Mouse (Mus musculus): ENCODE measurements around the gene Asxl2.
A peak's percentile ranks its signal among the peaks of the same experiment; 100 is the strongest.
"Not testable (repeated sequence)": the region's sequence is repeated elsewhere in the genome, so short reads cannot be mapped to it uniquely, and the experiment has no call there.

Asxl2 gene

DNA sequence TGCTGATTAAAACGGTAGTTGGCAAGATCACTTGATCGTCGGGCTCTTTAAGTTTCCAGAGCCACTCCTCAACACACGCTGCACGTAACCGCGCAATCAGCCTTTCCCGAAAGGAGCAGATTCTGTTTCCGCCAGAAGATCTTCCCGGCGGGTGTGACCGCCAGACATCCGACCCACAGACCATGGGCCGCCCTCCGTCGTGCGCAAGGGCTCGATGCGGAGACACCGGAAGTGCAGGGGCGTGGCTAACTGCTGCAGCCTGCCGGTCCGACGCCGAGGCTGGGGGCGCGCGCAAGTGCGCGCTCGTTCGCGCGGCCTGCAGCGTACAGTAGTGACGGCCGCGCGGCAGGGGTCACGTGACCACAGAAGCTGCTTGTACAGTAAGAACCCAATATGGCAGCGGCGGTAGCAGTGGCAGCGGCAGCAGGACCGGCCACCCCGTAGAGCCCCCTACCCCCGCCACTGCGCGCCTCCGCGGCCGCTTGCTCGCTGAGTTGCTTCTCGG, at the start of gene Asxl2:
Gene Asxl2, plus strand, starts transcription at position 328 of the 505 bp plus-strand sequence.
- peak; percentile 98 to 99 for DNase-seq

DNA sequence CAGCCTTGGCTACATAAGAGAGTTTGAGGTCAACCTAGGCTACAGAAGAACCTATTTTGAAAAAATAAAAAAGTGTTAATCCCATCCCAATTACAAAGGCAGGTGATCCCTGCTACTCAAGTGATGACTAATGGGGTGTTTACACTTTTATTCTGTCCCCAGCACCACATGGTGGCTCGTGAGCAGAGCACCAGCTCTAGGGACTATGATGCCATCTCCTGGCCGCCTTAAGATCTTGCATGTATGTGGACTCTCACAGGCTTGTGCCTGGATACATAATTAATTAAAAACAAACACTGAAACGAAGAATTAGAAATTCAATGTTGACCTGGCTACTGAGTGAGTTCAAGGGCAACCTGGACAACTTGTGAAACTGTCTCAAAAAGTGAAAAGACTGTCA, 49.5 kb upstream of the Asxl2 start:
- no peak for DNase-seq

DNA sequence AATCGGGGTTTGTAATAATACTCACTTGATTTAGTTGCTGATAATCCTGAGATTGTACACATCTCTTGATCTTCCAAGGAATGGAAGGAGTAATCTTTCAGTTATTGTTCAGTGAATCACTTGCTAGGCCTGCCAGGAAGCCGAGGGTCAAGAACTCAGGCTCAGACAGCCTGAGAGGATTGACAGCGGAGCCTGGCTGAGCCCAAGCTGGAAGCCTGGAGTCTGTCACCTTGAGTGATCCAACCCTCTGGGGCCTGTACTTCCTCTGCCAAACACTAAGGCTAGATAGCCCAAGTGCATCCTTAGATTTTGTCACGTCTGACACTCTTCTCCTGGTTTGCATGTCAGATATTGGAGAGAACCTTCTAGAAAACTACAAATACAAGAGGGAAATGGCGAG, 48.9 kb upstream of the Asxl2 start:
- no peak for DNase-seq

DNA sequence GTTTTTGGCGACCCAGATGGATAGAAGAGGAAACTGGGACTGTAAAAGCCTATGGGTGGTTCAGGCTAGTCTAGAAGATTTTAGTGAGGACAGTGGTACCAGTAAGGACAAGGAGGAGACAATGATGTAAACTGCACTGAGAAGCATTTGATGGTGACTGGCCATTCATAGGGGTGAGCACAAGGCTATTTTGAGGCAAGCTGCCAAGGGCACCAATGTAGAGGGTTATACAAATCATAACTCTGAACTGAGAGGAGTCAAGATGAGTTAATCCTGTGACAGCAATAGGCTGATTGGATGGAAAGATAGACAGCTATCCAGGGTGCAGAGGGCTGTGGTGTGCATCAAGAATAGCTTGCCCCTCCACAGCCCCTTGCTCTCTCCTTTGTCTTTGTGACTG, 41.8 kb upstream of the Asxl2 start:
- no peak for DNase-seq

GRCm38 (mm10) chr12:3385271-3385670, 41.4 kb upstream of the Asxl2 start:
- DNase-seq = no peak

DNA sequence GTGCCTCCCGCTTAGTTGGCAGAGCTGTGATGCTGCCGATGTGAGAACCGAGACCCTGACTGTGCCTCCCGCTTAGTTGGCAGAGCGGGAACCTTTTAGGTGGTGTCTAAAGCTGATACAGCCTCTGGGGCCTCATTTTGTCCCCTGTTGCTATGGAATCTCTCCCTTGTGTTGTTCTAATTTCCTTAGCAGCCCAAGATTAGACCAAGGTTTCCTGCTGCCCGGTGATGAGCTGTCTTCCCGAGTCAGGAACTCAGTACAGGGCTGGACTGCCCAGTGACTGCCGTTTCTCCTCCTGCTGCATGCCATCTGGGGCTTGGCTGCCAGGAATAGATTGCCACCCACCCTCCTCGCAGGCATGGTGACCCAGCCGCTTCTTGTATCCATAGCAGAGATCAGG, 40.7 kb upstream of the Asxl2 start:
- DNase-seq = no peak

DNA sequence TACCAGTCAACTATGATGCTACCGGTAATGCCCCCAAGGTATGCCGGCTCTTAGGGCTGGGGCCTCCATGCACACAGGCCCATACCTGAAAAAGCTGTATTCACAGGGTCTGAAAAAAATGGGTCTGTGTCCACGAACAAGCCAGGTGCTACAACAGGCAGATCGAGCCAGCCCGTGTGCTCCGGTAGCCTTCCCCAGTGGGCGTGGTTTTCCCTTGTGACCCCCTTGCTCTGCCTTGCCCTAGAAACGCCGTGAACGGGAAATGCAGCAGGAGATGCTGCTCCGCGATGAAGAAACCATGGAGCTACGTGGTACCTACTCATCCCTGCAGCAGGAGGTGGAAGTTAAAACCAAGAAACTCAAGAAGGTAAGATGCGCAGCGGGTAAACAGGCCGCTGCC, 38.8 kb upstream of the Asxl2 start:
- DNase-seq = no peak

DNA sequence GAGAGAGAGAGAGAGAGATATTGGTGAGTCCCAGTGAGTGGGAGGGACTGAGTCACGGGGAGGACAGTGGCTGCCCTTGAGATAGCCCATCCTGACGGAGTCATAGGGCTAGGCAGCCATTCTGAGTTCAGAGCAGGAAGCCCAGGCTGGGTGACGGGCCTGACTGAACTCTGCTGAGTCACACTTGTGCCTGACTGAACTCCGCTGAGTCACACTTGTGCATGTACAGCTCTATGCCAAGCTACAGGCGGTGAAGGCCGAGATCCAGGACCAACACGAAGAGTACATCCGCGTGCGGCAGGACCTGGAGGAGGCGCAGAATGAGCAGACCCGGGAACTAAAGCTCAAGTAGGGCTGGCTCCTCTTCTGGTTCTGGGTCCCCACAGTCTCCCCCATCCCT, 37.3 kb upstream of the Asxl2 start:
- no peak for DNase-seq

DNA sequence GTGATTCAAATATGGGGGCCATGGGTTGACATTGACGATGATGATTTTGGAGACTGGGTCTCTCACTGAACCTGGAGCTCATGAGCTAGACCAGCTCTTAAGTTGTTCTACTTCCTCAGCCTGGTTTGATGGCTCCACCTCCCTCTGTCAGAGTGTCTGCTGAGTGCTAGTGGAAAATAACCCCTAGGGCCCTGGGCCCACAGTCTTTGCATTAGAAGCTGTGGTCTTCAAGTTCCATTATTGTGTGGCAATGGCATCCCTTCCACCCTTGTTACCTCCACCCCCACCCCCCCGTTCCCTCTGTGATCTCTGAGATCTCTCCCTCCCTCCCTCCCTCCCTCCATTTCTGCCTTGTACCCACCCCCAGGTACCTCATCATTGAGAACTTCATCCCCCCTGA, 36.6 kb upstream of the Asxl2 start:
- no peak for DNase-seq

DNA sequence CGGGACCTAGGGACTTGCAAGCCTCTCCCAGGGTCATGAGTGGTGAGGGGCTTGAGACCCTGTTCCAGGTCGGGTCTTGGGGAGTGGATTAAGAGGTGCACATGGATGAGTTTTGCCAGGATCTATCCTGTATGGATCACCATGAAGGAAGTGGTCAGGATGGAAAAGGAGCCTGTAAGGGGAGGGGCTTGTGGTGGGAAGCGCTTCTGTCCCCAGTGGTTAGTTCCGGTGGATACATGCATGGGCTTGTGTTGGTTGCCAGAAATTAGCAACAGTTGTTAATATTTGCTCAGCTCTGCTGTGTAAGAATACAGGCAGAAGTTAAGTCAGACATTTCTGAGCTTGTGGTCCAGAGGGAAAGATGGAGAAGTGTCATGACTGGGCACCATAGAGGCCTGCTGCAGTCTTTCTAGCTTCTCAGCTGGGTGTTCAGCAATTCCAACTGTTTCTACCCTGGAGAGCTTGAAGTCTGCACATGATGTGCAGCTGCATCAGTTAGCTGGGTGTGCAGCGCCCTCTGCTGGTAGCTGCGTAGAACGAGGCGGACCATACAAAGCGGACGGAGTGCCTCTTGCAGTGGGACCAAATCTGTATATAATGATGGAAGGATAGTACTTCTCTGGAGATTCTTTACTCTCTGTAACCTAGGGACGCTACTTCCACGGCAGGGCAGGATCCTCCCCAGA, 35.9 kb upstream of the Asxl2 start:
- DNase-seq = peak; percentile 53 to 62

GRCm38 (mm10) chr12:3391276-3391675, 35.4 kb upstream of the Asxl2 start:
- no peak for DNase-seq

- DNase-seq = no peak
These were observed 33.5 kb upstream of the Asxl2 start for GRCm38 (mm10) chr12:3393140-3393539.

DNA sequence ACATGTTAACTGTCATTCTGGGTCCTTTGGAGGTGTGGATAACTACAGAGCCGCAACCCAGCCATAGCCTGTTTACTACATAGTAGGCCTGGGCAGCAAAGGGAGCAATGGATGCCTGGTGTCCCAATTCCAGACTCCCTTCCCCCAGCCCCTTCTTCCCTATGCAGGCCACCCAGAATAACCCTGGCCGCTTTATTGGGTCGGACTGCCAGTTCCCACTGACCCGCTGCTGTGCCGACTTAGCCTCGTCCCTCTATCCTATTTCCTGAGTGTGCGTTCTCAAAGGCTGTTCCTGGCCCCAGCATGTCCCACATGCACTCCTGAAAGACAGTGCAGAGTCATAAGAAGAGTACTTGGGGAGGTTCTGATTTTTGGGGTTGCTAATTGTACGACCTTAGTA, 29.7 kb upstream of the Asxl2 start:
- no peak for DNase-seq

DNA sequence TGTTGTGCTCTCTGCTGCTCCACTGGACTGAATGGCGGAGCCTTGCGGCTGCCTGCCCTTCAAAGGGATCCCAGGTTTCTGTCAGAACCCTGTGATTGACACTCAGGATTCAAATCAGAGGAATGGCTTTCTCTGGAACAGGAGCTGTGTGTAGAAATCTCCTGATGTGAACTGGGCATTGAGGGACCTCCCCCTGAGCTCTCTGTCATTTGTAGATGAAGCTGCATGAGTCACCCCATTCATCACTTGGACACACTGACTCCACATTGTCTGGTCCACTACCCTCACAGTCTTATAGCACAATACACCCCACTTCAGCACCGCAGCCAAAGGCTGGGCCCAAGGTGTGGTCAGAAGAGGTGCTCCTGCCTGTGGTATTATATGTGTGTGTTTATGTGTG, 21.0 kb upstream of the Asxl2 start:
- not testable (repeated sequence) for DNase-seq

DNA sequence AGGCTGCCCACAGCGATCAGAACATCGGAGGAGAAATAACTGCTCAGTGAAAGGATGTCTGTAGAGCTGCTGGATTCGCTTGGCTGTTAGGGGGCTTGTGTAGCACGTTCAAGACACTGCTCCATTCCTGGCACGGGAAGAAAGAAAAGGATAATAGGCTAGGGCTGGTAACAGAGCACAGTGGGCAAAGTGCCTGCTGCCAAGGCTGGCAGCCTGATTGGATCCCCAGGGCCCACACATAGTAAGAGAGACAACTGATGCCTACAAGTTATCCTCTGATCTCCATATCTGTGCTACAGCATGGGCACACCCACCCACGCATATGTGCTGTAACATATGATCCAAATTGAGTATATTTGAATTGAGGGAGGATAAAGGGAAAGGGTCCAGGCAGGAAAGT, 20.1 kb upstream of the Asxl2 start:
- no peak for DNase-seq

DNA sequence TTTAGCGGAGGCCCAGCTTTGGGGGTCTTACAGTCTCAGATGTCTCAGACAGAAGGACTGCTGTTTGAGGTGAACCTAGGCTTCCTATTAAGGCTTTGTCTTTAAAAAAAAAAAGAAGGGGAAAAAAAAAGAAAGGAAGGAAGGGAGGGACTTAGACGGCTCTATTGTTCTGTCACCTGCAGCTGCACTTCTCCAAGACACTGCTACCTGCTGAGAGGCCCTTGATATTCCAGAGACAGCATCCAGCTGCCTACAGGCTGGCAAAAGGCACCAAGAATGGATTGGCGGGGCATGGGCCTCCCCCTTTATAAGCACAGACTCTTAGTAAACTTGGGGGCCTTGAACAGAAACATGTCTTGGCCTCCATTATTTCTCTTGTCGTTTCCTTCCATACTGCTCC, 11.7 kb upstream of the Asxl2 start:
- no peak for DNase-seq

DNA sequence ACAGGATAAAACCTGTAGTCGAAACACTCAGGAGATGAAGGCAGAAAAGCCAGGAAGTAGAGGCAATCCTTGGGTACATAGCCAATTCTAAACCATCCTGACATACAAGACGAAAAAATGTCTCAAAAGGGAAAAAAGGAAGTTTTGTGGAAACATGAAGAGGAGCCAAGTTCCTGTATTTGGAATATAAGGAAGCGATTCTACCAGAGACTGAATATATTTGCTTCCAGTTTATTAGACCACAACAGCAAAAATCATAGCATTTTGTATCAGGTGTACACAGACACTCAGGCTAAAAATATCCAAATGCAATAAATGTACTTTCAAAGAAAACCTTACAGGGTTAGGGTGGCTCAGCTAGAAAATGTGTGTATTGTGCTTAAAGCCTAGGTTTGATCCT, 7.9 kb upstream of the Asxl2 start:
- DNase-seq = no peak

- DNase-seq = no peak
These were observed 6.1 kb upstream of the Asxl2 start for GRCm38 (mm10) chr12:3420519-3420918.

DNA sequence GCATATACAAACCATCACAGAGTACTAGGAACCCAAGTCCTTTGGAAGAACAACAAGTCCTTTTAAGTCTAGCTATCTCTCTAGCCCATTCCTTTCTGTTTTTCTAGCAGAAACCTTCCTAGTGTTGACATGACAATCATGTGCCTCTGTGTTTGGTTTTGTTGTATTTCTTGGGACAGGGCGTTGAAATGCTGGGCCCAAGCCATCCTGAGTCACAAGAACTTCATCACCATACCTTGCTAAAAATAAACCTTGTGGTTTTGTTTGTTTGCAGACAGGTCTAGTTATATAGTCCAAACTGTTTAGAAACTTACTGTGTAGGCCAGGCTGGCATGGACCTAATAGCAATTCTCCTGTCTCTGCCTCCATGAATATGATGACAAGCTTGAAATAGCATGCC, 3.9 kb upstream of the Asxl2 start:
- no peak for DNase-seq

GRCm38 (mm10) chr12:3424179-3424578, 2.5 kb upstream of the Asxl2 start:
- no peak for DNase-seq

DNA sequence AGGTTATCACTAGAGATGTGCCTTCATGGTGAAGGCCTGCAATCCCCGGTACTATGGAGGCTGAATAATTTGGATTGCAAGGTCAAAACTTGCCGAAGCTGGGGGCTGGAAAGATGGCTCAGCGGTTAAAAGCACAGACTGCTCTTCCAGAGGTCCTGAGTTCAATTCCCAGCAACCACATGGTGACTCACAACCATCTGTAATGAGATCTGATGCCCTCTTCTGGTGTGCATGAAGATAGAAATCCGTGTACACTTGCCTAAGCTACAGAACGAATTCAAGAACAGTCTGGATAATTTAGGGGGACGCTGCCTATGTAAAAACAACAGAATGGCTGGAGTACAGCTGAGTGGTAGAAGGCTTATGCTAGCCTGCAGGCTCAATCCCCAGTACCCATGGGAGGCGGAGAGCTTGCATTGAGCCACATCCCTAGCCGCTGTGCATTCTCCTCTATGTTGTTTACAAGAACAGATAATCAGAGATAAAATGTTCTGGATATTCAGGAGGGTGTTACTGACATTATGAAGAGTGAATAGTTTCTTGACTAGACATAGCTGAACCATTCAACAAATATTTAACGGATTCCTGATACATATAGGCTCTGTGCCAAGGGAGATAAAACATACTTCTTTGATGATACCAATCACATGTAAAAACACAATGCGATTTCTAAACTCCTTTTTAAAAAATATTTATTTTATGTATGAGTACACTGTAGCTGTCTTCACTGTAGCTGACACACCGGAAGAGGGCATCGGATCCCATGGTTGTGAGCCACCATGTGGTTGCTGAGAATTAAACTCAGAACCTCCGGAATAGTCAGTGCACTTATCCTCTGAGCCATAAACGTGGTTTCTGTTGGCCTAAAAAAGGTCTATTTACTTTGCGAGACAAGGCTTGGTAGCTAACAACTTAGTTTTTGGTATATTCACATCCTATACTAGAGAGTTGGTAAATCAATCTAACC, 999 bp upstream of the Asxl2 start:
- no peak for DNase-seq

DNA sequence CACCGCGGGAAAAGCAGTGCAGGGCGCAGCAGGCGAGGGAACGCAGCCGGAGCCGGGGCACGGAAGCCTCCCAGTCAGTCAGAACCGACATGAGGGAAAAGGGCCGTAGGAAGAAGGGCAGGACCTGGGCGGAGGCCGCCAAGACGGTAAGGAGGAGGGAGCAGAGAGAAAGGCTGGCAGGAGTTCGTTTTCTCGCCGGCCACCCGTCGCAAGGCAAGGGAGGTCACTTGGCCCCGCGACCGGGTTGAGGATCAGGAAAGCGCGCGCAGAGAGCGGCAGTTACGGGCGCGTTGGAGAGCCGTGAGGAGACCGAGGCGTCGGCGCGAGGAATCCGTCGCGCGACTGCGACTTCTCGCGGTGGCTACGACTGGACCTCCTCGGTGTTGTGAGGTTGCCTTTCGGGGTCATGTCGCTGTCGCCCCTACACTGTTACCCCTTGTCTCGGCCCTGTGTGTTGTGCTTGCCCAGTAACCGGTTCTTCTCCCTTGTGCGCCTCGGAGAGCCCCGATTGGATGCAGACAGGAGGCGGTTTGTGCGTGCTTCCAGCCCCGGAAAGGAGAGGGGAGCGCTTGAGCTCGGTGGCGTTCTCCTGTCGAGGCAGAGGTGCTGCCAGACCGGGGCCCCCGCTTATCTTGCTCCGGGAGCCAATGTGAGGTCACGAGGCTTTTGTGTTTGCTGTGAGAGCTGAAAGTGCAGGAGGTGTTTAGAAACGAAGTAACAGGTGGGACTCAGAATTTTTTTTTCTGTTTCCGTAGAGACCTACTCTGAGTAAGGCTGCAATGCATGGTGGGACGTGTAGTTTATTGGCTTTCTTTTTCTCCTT, 621 bp downstream of the Asxl2 start:
- DNase-seq = peak; percentile 65 to 68

Data from spleen, adult 18-20 months (tissue).